In genomic region chr10:21178281-21178680, GRCm38 (mm10) we compare ENCODE assay signal across 13 mouse cellular contexts.
"Had no signal": no experiment of that assay in that cellular context is flagged by ENCODE, and none has a peak within 500 bp of the region (broad histone marks: within the 10 kb centered on the region; RNA-seq: fewer than 3 reads in every experiment).

No protein-coding gene starts in this region.

- H3K9me3 ChIP-seq: kidney, embryonic 15.5 days; limb, embryonic 10.5 days; liver, embryonic 13.5 days; lung, embryonic 15.5 days; midbrain, embryonic 12.5 days had no signal

- H3K36me3 ChIP-seq: kidney, embryonic 15.5 days; limb, embryonic 10.5 days; liver, embryonic 13.5 days; lung, embryonic 15.5 days; midbrain, embryonic 12.5 days; neural tube, embryonic 12.5 days had no signal

- H3K27me3 ChIP-seq: kidney, embryonic 15.5 days; liver, embryonic 13.5 days; lung, embryonic 15.5 days; megakaryocyte, embryonic 14.5 days; midbrain, embryonic 12.5 days; neural tube, embryonic 12.5 days had no signal

- H3K27ac ChIP-seq: kidney, embryonic 15.5 days; limb, embryonic 10.5 days; liver, embryonic 13.5 days; lung, embryonic 15.5 days; macrophage; midbrain, embryonic 12.5 days; neural tube, embryonic 12.5 days; stomach, postnatal 0 days had no signal

- DNase-seq: kidney, adult 2 months; kidney, postnatal 14 days; liver, embryonic 13.5 days; liver, postnatal 0 days; lung, postnatal 14 days had no signal

- H3K4me3 ChIP-seq: kidney, embryonic 15.5 days; limb, embryonic 10.5 days; liver, embryonic 13.5 days; lung, embryonic 15.5 days; megakaryocyte, embryonic 14.5 days; midbrain, embryonic 12.5 days; neural tube, embryonic 12.5 days had no signal

- H3K9ac ChIP-seq: kidney, embryonic 15.5 days; liver, embryonic 13.5 days; liver, postnatal 0 days; lung, embryonic 15.5 days; midbrain, embryonic 12.5 days; neural tube, embryonic 12.5 days had no signal

- ATAC-seq: liver, postnatal 0 days had no signal

- H3K4me2 ChIP-seq: kidney, embryonic 15.5 days; liver, embryonic 13.5 days; lung, embryonic 15.5 days; midbrain, embryonic 12.5 days; neural tube, embryonic 12.5 days had no signal

- H3K4me1 ChIP-seq: kidney, embryonic 15.5 days; limb, embryonic 10.5 days; liver, embryonic 13.5 days; lung, embryonic 15.5 days; midbrain, embryonic 12.5 days; neural tube, embryonic 12.5 days had no signal
